Mouse (Mus musculus) limb, embryonic 15.5 days (tissue): Measurements from ENCODE around the gene Zfp541. TPM values are rescaled to one million over a fixed set of nuclear protein-coding genes. Genes with fewer than 3 reads are reported as not detected.
A peak's percentile ranks its signal among the peaks of the same experiment; 100 is the strongest.

ENCODE experiments used
- ATAC-seq: fragments of 200-750 bp; cut with Nextera tagmentation; 2 replicates; pipeline ENCODE4 v1.8.0; 2017; ENCODE audit warnings: low read depth, moderate TSS enrichment; ENCODE audit not compliant: insufficient number of reproducible peaks, low FRiP score, low TSS enrichment
- H3K27ac ChIP-seq: fragments of 300-500 bp; sonication (generic); 2 replicates; pipeline ENCODE4 v1.5.1; 2015; ENCODE audit warnings: moderate library complexity, mild to moderate bottlenecking, inconsistent platforms
- H3K27me3 ChIP-seq: fragments of 300-500 bp; sonication (generic); 2 replicates; pipeline ENCODE4 v1.6.1; 2015; ENCODE audit warnings: inconsistent platforms
- H3K36me3 ChIP-seq: fragments of 300-500 bp; sonication (generic); 2 replicates; pipeline ENCODE4 v1.6.1; 2015; ENCODE audit warnings: inconsistent platforms
- H3K4me1 ChIP-seq: fragments of 300-500 bp; sonication (generic); 2 replicates; pipeline ENCODE4 v1.6.1; 2015; ENCODE audit warnings: inconsistent platforms
- H3K4me2 ChIP-seq: fragments of 300-500 bp; sonication (generic); 2 replicates; pipeline ENCODE4 v1.6.1; 2015; ENCODE audit warnings: mild to moderate bottlenecking, inconsistent platforms
- H3K4me3 ChIP-seq: fragments of 300-500 bp; sonication (generic); 2 replicates; pipeline ENCODE4 v1.5.1; 2015; ENCODE audit warnings: mild to moderate bottlenecking, inconsistent platforms
- H3K9ac ChIP-seq: fragments of 300-500 bp; sonication (generic); 2 replicates; pipeline ENCODE4 v1.6.1; 2015; ENCODE audit warnings: inconsistent platforms
- H3K9me3 ChIP-seq: fragments of 300-500 bp; sonication (generic); 2 replicates; pipeline ENCODE4 v1.6.1; 2016; ENCODE audit warnings: inconsistent platforms
- WGBS: fragments of 180-500 bp; shearing (Covaris S2); methylation state at CpG from one replicate; pipeline ENCODE4 v1.1.7; 2015; 5-methylcytosine and 5-hydroxymethylcytosine counted together
- polyA plus RNA-seq: library from polyadenylated mRNA; unstranded; fragments of >200 nt; fragmentation: Nextera tagmentation; extraction: Ambion mirVana; gene quantifications from 2 replicates; pipeline ENCODE4 v1.2.1, GENCODE M21; 2015

The Zfp541 gene
- polyA plus RNA-seq, 1 experiment from 2014 or later = not detected

DNA sequence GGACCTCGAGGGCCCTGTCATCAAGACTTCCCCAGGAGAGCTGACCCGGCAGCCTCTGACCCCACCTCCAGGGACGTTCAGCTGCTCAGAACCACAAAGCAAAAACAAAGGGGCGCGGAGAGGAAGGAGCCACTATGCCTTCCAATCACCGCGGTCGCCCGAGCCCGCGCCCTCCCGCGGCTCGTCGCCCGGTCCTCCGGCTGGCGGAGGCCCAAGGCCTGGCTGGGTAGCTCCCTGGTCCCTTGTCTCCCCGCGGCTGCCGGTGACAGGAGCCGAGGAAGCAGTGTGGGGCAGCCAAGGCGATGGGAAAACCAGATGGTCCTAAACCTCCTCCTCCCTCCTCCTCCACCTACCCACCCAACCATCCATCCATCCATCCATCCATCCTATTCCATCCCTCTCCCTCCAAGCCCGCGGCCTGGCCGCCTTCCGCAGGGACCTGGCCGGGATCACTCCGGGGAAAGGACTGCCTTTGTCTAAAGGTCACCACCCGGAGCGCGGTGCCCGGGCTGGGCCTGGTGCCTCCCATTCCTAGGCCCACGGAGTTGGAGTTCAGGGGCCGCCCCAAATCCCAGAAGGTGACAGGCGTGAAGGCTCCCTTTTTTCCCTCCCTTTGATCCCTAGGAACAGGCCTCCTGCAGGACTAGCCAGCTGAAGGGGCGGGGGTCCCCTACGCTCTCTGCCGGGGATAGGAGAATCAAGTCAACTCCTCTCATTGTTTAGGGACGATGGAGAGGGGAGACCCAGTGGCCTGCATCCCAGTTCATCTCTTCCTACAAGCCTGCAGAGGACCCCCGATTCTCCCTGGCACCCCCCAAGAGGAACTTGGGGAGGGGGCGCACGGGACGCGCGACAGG, 14.9 kb upstream of the Zfp541 start:
- Histone ChIP-seq H3K9me3 (no peaks in the 10 kb centered on the region), H3K27ac (peak overlapping the region; percentile 98), H3K4me1 (peaks cover 63% of the 10 kb centered on the region), H3K4me2 (peak overlapping the region; percentile 76), H3K4me3 (peak overlapping the region; percentile 84), H3K36me3 (no peaks in the 10 kb centered on the region), H3K9ac (peak overlapping the region; percentile 91), H3K27me3 (no peaks in the 10 kb centered on the region)
- under 1% methylated on average over 44 of the region's 46 CpGs for WGBS
- ATAC-seq = no peak

DNA sequence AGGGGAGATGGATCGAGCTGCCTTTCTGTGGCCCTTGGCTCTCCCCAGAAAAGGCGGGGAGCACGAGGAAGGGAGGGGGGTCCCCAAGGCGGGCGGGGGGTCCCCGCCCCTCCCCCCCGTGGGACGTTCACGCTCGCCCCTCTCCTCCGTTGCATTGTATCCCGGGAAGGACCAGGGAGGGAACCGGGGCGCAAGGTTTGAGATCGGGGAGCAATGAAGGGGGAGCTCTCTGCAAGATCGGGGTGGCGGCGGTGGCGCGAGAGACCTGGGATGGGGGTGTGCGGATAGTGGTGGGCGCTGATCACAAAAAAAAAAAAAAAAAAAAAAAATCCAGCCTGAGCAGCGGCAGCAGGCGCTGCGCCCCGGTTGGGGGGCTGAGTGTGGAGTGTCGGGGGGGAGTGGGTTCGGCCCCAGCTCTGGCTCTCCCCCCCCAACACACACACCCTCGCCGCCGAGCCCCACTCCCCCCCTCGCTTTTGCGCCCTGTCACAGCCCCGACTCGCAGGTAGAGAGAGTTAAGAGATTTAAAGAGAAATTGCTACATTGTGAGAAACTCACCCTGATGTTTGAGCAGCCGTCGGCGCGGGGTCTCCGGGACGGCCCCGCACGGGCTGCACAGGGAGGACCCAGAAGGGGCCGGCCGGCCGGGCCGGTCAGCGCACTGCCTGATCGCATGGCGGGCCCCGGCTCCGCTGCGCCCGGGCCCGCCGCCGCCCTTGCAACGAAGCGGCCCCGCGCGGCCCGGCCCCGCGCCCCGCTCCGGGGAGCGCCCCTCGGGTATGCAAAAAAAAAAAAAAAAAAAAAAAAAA, 14.1 kb upstream of the Zfp541 start, which contains the start of gene Bicra:
Bicra (minus strand) TSS at position 584 of the 809 bp plus-strand sequence.
- Histone ChIP-seq H3K4me3 (peak within 1 kb of the TSS; percentile 84), H3K36me3 (no peaks in the 10 kb centered on the region), H3K9me3 (no peaks in the 10 kb centered on the region), H3K4me1 (peaks cover 69% of the 10 kb centered on the region), H3K27me3 (no peaks in the 10 kb centered on the region), H3K27ac (peak within 1 kb of the TSS; percentile 98), H3K9ac (peak within 1 kb of the TSS; percentile 91), H3K4me2 (peak within 1 kb of the TSS; percentile 76)
- peak; percentile 82 for ATAC-seq
- WGBS = under 1% methylated on average over 56 of the region's 69 CpGs

DNA sequence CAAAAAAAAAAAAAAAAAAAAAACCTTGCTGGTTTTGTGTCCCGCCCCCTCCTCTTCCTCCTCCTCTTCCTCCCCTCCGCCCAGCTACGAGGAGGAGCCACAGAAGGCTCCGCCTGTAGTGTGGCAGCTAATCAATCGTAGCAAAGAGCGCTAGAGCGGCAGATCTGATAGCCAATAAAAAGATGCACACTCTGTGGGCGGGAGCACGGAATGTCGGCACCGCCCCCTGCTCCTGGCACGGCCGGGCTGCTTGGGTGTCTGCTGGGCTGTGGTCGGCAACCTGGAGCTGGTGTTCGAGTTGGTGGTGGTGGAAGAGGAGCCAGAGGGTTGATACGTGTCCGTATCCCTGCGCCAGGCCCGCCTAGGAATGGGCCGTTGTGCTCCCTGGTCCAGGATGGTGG, 13.4 kb upstream of the Zfp541 start:
- no peaks in the 10 kb centered on the region for H3K36me3 ChIP-seq
- peak overlapping the region; percentile 98 for H3K27ac ChIP-seq
- H3K9me3 ChIP-seq = no peaks in the 10 kb centered on the region
- H3K27me3 ChIP-seq = no peaks in the 10 kb centered on the region
- H3K4me1 ChIP-seq = peaks cover 63% of the 10 kb centered on the region
- peak overlapping the region; percentile 84 for H3K4me3 ChIP-seq
- under 1% methylated on average over 19 of the region's 20 CpGs for WGBS
- ATAC-seq = peak; percentile 90
- H3K9ac ChIP-seq = peak overlapping the region; percentile 91
- peak overlapping the region; percentile 76 for H3K4me2 ChIP-seq

DNA sequence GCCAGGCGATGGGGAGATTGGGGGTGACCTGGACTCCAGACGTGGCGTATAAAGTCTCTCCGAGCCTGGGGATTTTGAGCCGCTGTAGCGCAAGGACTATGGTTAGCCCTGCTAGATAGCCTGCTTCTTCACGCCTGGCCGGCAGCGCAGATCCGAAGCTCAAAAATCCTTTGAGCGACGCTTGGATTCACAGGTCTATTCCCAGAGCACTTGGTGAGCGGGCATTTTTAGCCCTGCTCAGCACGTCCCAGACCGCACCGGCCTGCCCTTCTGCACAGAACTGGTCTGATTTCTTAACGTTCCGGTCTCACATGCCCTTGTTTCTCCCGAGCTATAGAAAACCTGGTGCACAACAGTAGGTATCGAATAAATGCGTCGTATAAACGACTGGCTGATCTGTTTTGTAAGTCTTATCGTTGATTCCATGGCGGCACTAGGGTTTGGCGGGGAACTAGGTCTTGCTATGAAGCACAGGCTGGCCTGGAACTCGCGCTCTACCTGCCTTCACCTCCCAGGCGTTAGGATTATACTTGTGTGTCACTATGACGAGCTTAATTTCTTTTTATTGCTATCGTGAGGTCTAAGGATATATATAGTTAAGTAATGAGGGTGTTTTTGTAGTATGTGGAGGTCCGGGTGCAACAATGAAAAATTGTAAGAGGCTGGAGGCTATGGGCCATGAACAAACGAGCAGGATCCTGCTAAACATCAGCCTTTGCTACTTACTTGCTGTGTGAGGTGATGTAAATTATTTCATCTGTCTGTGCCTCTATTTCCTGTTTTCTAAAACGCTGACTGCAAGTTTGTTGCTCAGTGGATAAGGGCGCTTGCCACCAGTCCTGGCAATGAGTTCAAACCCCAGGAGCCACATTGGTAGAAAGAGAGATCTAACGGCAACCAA, 12.7 kb upstream of the Zfp541 start:
- no peaks in the 10 kb centered on the region for H3K36me3 ChIP-seq
- peak overlapping the region; percentile 81 for H3K9ac ChIP-seq
- peaks cover 56% of the 10 kb centered on the region for H3K4me1 ChIP-seq
- H3K4me2 ChIP-seq = peak overlapping the region; percentile 76
- ATAC-seq = no peak
- no peaks in the 10 kb centered on the region for H3K27me3 ChIP-seq
- H3K27ac ChIP-seq = peak overlapping the region; percentile 90
- WGBS = 6% methylated on average over 36 of the region's 36 CpGs
- H3K4me3 ChIP-seq = peak overlapping the region; percentile 84
- no peaks in the 10 kb centered on the region for H3K9me3 ChIP-seq

DNA sequence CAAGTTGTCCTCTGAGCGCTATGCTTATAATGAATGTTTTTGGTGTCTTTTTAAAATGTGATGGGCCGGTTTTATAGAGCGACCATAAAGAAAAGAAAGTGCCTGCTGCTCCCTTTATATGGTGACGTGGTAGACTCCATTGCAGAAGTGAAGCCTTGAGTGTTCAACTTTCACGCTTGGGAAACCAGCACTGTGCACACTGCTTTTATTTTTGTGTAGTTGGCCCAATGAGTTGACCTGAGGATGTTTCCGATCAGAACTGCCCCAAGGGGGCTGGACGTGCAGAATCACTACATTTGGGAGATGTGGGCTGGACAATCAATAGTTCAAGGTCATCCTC, 12.1 kb upstream of the Zfp541 start:
- H3K36me3 ChIP-seq = no peaks in the 10 kb centered on the region
- no peaks in the 10 kb centered on the region for H3K27me3 ChIP-seq
- no peaks in the 10 kb centered on the region for H3K9me3 ChIP-seq
- peak overlapping the region; percentile 76 for H3K4me2 ChIP-seq
- WGBS = 76% methylated on average over 7 of the region's 7 CpGs
- no peak overlapping the region for H3K9ac ChIP-seq
- peak overlapping the region; percentile 90; the same call in 1 of the 2 replicates for H3K27ac ChIP-seq
- H3K4me3 ChIP-seq = peak overlapping the region; percentile 84
- no peak for ATAC-seq
- peaks cover 49% of the 10 kb centered on the region for H3K4me1 ChIP-seq

DNA sequence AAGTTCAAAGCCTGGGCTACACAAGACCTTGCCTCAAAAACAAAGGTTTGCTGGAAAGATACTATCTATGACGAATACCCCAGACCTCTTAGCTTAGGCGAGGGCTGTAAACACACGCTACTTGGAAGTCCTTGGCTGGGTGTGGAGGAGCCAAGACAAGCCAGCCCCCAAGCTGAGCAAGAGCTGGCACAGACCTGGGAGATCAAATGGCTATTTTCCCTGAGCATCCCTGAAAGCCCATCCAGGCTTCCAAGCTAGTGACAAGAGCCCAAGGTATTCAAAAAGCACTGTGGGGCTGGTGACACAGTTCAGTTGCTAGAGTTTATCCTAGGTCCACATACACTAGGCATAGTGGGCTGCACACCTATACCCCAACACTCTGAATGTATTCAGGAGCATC, 11.0 kb upstream of the Zfp541 start:
- ATAC-seq = no peak
- Histone ChIP-seq H3K36me3 (no peaks in the 10 kb centered on the region), H3K4me3 (no peak overlapping the region), H3K27me3 (no peaks in the 10 kb centered on the region), H3K27ac (no peak overlapping the region), H3K9ac (no peak overlapping the region), H3K9me3 (no peaks in the 10 kb centered on the region), H3K4me1 (peaks cover 39% of the 10 kb centered on the region), H3K4me2 (no peak overlapping the region)
- WGBS = 90% methylated on average over 3 of the region's 3 CpGs

DNA sequence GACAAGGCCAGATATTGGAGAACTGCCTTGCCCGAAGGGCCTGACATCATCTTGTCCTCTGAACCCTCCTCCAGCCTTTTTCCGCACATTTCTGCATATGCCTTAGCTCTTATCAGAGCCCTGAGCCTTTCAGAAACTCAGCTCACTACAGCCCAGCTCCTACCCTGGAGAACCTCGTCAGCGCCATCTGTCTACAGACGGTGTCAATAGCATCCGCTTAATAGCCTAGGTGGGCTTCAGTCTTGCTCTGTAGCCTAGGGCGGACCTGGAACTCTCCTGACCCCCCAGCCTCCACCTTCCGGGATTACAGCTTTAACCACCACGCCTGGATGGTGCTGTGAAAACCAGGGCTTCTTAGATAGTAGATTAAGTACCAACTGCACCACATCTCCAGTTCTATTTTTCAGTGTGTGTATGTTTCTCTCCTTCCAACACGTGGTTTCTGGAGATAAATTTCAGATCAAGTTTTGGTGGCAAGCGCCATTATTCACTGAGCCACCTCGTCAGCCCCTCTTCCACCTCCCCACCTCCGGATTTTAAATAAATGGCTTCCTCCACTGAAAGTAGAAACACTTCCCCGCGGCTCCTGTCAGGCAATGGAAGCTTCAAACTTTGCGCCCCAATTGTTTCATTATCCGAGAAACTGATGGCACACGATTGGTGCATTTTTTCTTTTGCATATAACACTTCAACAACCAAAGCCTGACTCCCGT, 9.6 kb upstream of the Zfp541 start:
- peak overlapping the region; percentile 88 for H3K27ac ChIP-seq
- H3K9ac ChIP-seq = peak overlapping the region; percentile 41
- H3K27me3 ChIP-seq = no peaks in the 10 kb centered on the region
- no peaks in the 10 kb centered on the region for H3K9me3 ChIP-seq
- H3K4me2 ChIP-seq = peak overlapping the region; percentile 76
- no peak for ATAC-seq
- peak overlapping the region; percentile 52 for H3K4me3 ChIP-seq
- H3K4me1 ChIP-seq = peaks cover 29% of the 10 kb centered on the region
- H3K36me3 ChIP-seq = no peaks in the 10 kb centered on the region
- WGBS = 5% methylated on average over 19 of the region's 19 CpGs

DNA sequence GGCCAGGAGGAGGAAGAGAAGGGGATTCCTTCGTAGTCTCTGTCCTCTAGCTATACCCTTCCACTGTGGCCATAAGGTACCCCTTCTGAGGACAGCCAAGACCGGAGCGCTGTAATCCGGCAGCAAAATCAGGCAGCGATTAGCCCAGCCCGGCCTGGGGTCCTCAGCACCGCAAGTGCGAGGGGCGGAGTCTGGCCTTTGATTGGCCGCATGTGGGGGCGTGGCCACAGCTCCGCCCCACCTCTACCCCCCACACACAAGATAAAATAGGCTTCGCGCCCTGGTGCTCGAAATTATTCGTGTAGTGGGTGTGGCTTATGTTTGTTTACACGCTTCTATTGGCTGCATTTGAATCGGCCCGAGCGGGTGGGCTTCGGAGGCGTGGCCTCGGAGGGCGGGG, 8.9 kb upstream of the Zfp541 start:
- Histone ChIP-seq H3K4me3 (peak overlapping the region; percentile 52), H3K36me3 (no peaks in the 10 kb centered on the region), H3K4me1 (peaks cover 29% of the 10 kb centered on the region), H3K27me3 (no peaks in the 10 kb centered on the region), H3K9me3 (no peaks in the 10 kb centered on the region), H3K27ac (peak overlapping the region; percentile 88), H3K4me2 (peak overlapping the region; percentile 76), H3K9ac (peak overlapping the region; percentile 41)
- WGBS = under 1% methylated on average over 24 of the region's 24 CpGs
- ATAC-seq = peak; percentile 87

DNA sequence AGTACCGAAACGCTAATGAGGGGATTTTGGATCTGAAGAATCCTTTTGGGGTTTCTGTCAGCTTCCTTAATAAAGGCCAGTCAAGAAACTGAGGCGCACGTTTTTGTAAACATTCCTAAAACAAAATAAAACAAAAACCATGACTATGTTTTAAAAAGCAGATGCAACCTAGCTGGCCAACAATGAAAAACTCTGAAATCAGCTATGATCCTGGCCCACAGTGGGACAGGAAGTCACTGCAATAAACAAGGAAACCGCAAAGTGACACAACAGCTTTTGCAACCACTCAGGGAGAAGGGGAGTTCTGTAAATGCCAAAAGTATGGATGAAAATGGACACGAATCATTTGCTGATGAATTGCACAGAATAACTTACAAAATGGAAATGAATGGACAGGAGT, 8.5 kb upstream of the Zfp541 start:
- H3K27ac ChIP-seq = peak overlapping the region; percentile 12
- H3K4me2 ChIP-seq = peak overlapping the region; percentile 76
- H3K9ac ChIP-seq = no peak overlapping the region
- no peaks in the 10 kb centered on the region for H3K27me3 ChIP-seq
- no peaks in the 10 kb centered on the region for H3K9me3 ChIP-seq
- peaks cover 29% of the 10 kb centered on the region for H3K4me1 ChIP-seq
- H3K4me3 ChIP-seq = peak overlapping the region; percentile 52
- WGBS = 11% methylated on average over 6 of the region's 6 CpGs
- no peak for ATAC-seq
- H3K36me3 ChIP-seq = no peaks in the 10 kb centered on the region

DNA sequence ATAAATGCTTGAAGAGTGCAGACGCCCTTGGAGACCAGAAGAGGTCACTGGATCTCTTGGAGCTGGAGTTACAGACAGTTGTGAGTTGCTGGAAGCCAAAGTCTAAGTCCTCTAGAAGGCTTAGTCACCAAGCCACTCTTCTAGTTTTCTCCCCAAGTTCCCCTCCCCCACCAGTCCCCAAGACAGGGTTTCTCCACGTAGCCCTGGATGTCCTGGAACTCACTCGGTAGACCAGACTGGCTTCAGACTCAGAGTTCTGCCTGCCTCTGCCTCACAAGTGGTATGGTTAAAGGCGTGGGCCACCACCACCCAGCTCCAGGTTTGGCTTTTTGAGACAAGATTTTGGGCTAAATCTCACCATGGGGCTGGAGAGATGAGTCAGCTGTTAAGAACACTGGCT, 6.6 kb upstream of the Zfp541 start:
- peaks cover 16% of the 10 kb centered on the region for H3K4me1 ChIP-seq
- H3K9ac ChIP-seq = no peak overlapping the region
- no peaks in the 10 kb centered on the region for H3K9me3 ChIP-seq
- H3K4me2 ChIP-seq = no peak overlapping the region
- ATAC-seq = no peak
- WGBS = 58% methylated on average over 4 of the region's 4 CpGs
- H3K27ac ChIP-seq = no peak overlapping the region
- no peak overlapping the region for H3K4me3 ChIP-seq
- H3K36me3 ChIP-seq = no peaks in the 10 kb centered on the region
- peaks cover 6% of the 10 kb centered on the region; the same call in 1 of the 2 replicates for H3K27me3 ChIP-seq

DNA sequence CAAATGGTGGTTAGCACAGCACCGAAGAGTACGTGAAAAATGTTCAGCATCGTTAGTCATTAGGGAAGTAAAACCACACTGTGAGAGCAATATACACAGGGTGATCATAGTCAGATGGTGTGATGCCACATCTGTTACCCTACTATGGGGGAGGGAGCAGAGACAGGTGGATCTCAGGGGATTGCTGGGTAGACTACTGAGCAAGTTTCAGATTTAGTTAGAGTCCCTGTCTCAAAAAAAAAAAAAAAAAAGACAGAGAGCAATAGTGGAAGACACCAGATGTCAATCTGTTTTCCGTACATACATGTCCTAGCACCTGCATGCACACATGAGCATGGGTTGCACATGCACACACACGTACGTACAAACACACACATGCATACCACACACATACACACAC, 5.9 kb upstream of the Zfp541 start:
- Histone ChIP-seq H3K4me2 (no peak overlapping the region), H3K9me3 (no peaks in the 10 kb centered on the region), H3K27ac (no peak overlapping the region), H3K4me1 (peaks cover 9% of the 10 kb centered on the region), H3K27me3 (peaks cover 12% of the 10 kb centered on the region), H3K4me3 (no peak overlapping the region), H3K9ac (no peak overlapping the region), H3K36me3 (no peaks in the 10 kb centered on the region)
- ATAC-seq = no peak
- WGBS = 77% methylated on average over 6 of the region's 6 CpGs
